Mouse (Mus musculus) C2C12 (cell line): Measurements from ENCODE around the gene Aagab. TPM values are rescaled to one million over a fixed set of nuclear protein-coding genes. Genes with fewer than 3 reads are reported as not detected.

ENCODE experiments used
- H3K27me3 ChIP-seq: one replicate; pipeline ENCODE4 v1.6.1; 2011; ENCODE audit not compliant: control insufficient read depth, insufficient read depth, insufficient read length
- H3K36me3 ChIP-seq: one replicate; pipeline ENCODE4 v1.6.1; 2011; ENCODE audit not compliant: control insufficient read depth, insufficient read depth
- H3K4me3 ChIP-seq: one replicate; pipeline ENCODE4 v1.5.1; 2011; ENCODE audit warnings: mild to moderate bottlenecking, control low read depth; ENCODE audit not compliant: poor library complexity, insufficient read depth, severe bottlenecking
- H3K79me2 ChIP-seq: one replicate; pipeline ENCODE4 v1.6.1; 2011; ENCODE audit not compliant: control insufficient read depth, insufficient read depth
- H3K79me3 ChIP-seq: one replicate; pipeline ENCODE4 v1.6.1; 2011; ENCODE audit warnings: low read depth, control low read depth
- H3ac ChIP-seq: one replicate; pipeline ENCODE3; 2011; ENCODE audit warnings: low read depth; ENCODE audit not compliant: control insufficient read depth, insufficient read length
- CEBPB ChIP-seq: IDR thresholded peaks from one replicate; pipeline ENCODE4 v1.6.1; 2011; ENCODE audit warnings: low read depth, mild to moderate bottlenecking, control low read depth, moderate library complexity
- CTCF ChIP-seq: IDR thresholded peaks from one replicate; pipeline ENCODE4 v1.5.1; 2011; ENCODE audit not compliant: control insufficient read depth, insufficient read depth, insufficient read length
- FOSL1 ChIP-seq: IDR thresholded peaks from one replicate; pipeline ENCODE4 v1.8.0; 2011; ENCODE audit warnings: mild to moderate bottlenecking, low read length; ENCODE audit not compliant: poor library complexity, insufficient read depth, severe bottlenecking
- MAX ChIP-seq: IDR thresholded peaks from one replicate; pipeline ENCODE4 v1.6.1; 2011; ENCODE audit warnings: mild to moderate bottlenecking, control low read depth
- MYOD1 ChIP-seq: IDR thresholded peaks from one replicate; pipeline ENCODE4 v1.6.1; 2011; ENCODE audit warnings: low read depth; ENCODE audit not compliant: control insufficient read depth, insufficient read length
- MYOG ChIP-seq: IDR thresholded peaks from one replicate; pipeline ENCODE4 v1.6.1; 2011; ENCODE audit not compliant: control insufficient read depth, insufficient read length; ENCODE audit errors: extremely low read depth
- USF1 ChIP-seq: IDR thresholded peaks from one replicate; pipeline ENCODE4 v1.6.1; 2011; ENCODE audit warnings: low read depth, mild to moderate bottlenecking, control low read depth, moderate library complexity
- polyA plus RNA-seq: library from polyadenylated mRNA; unstranded; fragments of >200 nt; fragmentation: generic; extraction: Trizol; gene quantifications from one replicate; pipeline ENCODE4 v1.2.1, GENCODE M21; 2012; ENCODE audit warnings: missing spikeins

Aagab gene
- polyA plus RNA-seq, 1 experiment = 9.1 TPM

DNA sequence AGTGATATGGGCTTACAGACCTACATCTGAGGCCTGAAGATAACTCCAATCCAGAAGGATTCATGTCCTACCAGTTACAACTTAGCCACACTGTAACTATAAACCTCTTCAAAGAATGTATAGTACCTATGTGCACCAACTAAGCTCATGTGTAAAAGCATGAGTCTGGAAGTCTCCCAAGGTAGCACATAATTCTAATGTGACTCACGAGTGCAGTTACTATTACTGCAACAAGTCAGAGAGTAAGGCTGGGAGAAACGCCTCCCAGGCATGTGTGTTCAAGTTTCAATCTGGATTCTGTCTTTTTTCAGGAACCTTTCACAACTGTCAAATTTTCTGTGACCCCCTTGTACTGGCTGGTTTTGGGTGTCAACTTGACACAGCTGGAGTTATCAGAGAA is 22.4 kb upstream of the Aagab start:
- no peaks in the 10 kb centered on the region for H3K36me3 ChIP-seq
- TF ChIP-seq MYOD1 = no peak
- TF ChIP-seq USF1 = no peak
- TF ChIP-seq MYOG = no peak
- no peak for TF ChIP-seq FOSL1
- TF ChIP-seq CEBPB = no peak
- no peak for TF ChIP-seq MAX
- no peak for TF ChIP-seq CTCF
- no peak overlapping the region for H3K4me3 ChIP-seq
- no peak overlapping the region for H3ac ChIP-seq
- H3K27me3 ChIP-seq = no peaks in the 10 kb centered on the region
- H3K79me2 ChIP-seq = no peaks in the 10 kb centered on the region
- no peaks in the 10 kb centered on the region for H3K79me3 ChIP-seq

- H3K4me3 ChIP-seq = no peak overlapping the region
- no peak overlapping the region for H3ac ChIP-seq
- H3K79me3 ChIP-seq = no peaks in the 10 kb centered on the region
- H3K36me3 ChIP-seq = no peaks in the 10 kb centered on the region
- H3K79me2 ChIP-seq = no peaks in the 10 kb centered on the region
- TF ChIP-seq MYOG (no peak), MAX (no peak), USF1 (no peak), FOSL1 (no peak), CTCF (no peak), MYOD1 (no peak), CEBPB (no peak)
- no peaks in the 10 kb centered on the region for H3K27me3 ChIP-seq
Measured at GRCm38 (mm10) chr9:63581778-63582177, 20.7 kb upstream of the Aagab start.

- Histone ChIP-seq H3ac (no peak overlapping the region), H3K79me3 (no peaks in the 10 kb centered on the region), H3K27me3 (no peaks in the 10 kb centered on the region), H3K79me2 (no peaks in the 10 kb centered on the region), H3K36me3 (no peaks in the 10 kb centered on the region), H3K4me3 (no peak overlapping the region)
- TF ChIP-seq FOSL1 (no peak), CTCF (no peak), MYOG (no peak), MYOD1 (no peak), MAX (no peak), CEBPB (no peak), USF1 (no peak)
Measured at GRCm38 (mm10) chr9:63585251-63585650, 17.2 kb upstream of the Aagab start.

DNA sequence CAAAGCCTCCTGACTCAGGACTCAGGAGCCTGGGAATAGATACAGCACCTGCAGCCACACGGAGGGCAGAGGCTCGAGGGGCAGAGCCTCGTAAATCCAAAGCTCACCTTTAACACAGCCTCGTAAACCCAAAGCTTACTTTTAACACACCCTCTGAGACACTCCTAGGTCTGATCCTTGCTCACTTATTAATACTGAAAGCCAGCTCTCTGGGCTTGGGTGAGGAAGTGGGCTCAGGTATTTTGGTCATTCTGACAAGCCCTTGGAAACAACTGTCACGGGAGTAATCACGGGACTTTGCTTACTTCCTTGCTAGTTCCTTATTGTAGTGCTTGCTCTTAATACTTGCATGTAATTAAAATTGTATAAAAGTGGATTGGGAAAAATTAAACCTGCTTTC is 13.3 kb upstream of the Aagab start:
- Histone ChIP-seq H3K27me3 (peaks cover 4% of the 10 kb centered on the region), H3K79me2 (no peaks in the 10 kb centered on the region), H3K4me3 (no peak overlapping the region), H3ac (no peak overlapping the region), H3K36me3 (no peaks in the 10 kb centered on the region), H3K79me3 (no peaks in the 10 kb centered on the region)
- TF ChIP-seq MYOD1 = no peak
- TF ChIP-seq MAX = no peak
- TF ChIP-seq CEBPB = no peak
- TF ChIP-seq MYOG = no peak

- TF ChIP-seq MAX (no peak), FOSL1 (no peak), USF1 (no peak), MYOD1 (no peak)
- no peaks in the 10 kb centered on the region for H3K79me3 ChIP-seq
- H3K27me3 ChIP-seq = peaks cover 4% of the 10 kb centered on the region
- H3K4me3 ChIP-seq = no peak overlapping the region
- no peaks in the 10 kb centered on the region for H3K79me2 ChIP-seq
- no peaks in the 10 kb centered on the region for H3K36me3 ChIP-seq
- H3ac ChIP-seq = no peak overlapping the region
Measured at GRCm38 (mm10) chr9:63590592-63590991, 11.9 kb upstream of the Aagab start.

GRCm38 (mm10) chr9:63591661-63592256 is 10.7 kb upstream of the Aagab start:
- TF ChIP-seq CTCF = no peak
- TF ChIP-seq USF1 = no peak
- no peak for TF ChIP-seq MYOG
- TF ChIP-seq CEBPB = no peak
- no peak for TF ChIP-seq MAX
- no peak for TF ChIP-seq MYOD1
- no peak for TF ChIP-seq FOSL1
- H3K27me3 ChIP-seq = peaks cover 4% of the 10 kb centered on the region
- no peaks in the 10 kb centered on the region for H3K79me3 ChIP-seq
- no peaks in the 10 kb centered on the region for H3K36me3 ChIP-seq
- no peak overlapping the region for H3ac ChIP-seq
- no peaks in the 10 kb centered on the region for H3K79me2 ChIP-seq
- H3K4me3 ChIP-seq = no peak overlapping the region
